Mouse (Mus musculus): ENCODE results near the gene Pard3b.
"Not testable (repeated sequence)": the region's sequence is repeated elsewhere in the genome, so short reads cannot be mapped to it uniquely, and the experiment has no call there.

The Pard3b gene

DNA sequence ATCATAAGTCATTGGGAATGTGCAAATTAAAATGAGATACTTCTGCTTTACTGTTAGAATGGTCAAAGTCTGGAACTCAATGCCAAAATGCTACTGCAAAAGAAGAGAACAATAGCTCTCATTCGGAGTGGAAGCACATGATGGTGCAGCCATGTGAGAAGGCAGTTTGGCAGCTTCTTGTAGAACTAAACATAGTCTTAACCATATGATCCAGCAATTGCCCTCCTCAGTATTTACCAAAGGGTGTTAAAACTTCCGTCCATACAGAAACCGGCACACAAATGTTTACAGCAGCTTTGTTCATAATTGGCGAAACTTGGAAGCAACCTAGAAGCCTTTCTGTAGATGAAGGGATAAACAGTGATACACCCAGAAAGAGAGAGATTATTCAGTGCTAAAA lies 943.9 kb downstream of the Pard3b start:
- DNase-seq (ENCODE audit: low spot score), result no peak

DNA sequence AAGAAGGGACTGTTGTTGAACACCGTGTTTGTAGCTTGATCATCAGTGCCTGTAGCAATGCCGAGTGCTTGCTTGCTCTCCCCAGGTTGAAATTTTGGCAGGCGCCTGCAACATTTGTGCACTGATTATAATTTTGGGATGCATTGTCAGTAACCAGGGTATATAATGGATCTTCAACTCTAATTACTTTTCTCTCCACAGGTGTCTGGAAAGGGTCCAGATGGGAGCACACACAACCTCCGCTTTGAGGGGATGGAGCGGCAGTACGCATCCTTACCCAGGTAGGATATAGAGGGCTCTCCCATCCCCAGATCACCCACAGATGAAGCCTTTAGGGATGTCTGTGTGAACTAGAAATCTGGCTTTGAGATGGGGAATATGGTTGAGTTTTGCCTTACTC lies 948.9 kb downstream of the Pard3b start:
- DNase-seq (ENCODE audit: low spot score), result no peak

DNA sequence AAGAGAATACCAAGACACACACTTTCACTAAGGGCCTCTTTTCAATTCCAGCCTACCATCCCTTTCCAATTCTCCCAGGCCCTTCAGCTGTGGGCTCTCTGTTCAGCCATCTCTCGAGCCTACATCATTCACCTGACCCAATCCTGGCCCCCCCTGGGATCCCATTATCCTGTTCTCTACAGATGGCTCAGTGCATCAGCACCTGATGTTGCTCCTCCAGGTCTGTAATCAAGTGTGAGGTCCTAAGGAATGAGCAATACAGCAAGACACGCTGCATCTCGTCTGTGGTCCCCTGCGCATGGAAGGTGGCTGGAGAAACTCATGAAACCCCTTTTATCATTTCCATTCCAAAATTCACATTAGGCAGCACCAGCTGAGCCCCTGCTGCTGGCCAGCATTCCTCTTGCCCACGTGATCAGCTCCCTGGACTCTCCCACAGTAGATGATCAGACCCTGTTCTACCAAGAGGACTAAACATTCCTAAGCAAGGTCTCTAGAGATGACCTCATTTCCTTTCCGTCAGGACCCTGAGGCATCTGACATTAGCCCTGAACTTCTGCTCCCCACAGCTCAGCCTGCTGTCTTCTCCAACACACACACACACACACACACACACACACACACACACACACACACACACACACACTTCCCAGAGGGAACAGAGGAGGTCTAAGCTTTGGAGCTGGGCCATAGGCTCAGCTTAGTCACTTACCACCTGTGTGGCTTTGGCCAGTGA lies 952.8 kb downstream of the Pard3b start:
- DNase-seq (ENCODE audit: low spot score), result peak; percentile 46

DNA sequence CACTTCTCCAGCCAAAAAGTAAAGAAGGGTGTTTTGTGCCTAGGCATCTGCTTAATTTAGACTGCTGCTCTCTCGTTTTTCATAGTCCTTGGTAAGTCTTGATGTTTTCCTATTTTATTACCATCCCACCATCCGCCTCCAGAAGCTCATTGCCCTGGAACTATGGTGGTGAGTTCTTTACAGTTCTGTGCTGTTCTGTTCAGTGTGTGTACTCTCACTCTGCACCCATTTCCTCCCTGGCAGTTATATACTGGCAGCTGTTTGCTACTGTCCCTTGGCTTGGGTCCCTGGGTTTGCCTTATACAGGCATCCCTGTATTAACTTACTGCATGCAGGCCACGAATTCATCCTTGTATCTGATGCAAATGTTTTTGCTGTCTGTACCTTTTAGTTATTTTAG lies 956.8 kb downstream of the Pard3b start:
- no peak for DNase-seq (ENCODE audit: low spot score)

DNA sequence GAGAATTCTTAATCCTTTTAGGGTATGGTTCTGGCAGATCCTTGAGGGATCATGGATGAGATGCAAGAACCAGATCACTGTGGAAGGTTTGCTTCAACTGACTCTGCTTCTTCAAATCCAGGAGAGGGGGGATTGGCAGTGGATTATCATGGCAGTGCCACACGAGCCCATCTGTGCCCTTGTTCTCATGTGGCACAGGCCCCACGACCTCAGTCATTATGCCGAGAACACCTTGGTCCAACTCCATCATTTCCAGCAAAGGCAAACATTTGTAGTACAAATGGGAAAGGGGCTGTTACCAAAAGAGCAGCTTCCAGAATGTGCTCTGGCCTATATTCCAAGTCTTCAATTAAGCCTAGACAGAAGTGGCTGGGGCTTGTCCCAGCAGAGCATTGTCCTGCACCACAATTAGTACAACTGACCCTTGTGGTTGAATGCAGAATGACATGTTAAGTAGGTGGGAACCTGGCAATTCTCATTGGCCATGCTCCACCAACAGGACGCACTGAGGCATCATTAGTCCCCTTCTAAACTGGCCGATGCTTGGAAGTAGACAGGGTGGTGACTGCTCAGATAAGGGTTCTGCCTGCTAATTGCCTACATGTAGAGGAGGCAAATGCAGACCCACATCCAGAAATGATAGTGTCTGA lies 959.3 kb downstream of the Pard3b start:
- DNase-seq (ENCODE audit: low spot score), result no peak

DNA sequence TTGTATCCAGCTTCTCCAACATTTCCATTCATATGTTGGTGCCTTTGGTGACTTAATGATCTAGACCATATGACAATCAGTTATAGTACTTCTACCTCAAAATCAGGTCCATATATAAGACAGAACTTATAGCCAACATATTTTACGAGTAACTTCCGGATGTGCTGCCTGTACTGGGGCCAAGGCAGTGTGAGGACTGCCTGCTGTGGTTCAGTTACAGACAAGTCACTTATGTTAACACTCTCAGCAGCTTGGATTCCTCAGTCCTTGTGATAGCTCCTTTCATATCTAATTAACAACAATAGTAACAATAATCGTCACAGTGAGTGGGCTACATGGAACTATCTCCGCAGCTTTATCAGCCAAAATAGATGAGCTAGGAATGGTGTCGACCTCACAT lies 959.9 kb downstream of the Pard3b start:
- no peak for DNase-seq (ENCODE audit: low spot score)

DNA sequence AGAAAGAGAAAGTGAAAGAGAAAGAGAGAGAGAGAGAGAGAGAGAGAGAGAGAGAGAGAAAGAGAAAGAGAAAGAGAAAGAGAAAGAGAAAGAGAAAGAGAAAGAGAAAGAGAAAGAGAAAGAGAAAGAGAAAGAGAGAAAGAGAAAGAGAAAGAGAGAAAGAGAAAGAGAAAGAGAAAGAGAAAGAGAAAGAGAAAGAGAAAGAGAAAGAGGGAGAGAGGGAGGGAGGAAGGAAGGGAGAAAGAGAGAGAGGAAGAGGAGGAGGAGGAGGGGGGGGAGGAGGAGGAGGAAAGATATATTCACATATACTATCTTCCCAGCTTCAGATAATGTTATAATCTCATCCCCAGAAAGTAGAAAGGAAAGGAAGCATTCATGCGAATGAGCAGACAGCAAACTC lies 966.0 kb downstream of the Pard3b start:
- DNase-seq (ENCODE audit: low spot score), result not testable (repeated sequence)

DNA sequence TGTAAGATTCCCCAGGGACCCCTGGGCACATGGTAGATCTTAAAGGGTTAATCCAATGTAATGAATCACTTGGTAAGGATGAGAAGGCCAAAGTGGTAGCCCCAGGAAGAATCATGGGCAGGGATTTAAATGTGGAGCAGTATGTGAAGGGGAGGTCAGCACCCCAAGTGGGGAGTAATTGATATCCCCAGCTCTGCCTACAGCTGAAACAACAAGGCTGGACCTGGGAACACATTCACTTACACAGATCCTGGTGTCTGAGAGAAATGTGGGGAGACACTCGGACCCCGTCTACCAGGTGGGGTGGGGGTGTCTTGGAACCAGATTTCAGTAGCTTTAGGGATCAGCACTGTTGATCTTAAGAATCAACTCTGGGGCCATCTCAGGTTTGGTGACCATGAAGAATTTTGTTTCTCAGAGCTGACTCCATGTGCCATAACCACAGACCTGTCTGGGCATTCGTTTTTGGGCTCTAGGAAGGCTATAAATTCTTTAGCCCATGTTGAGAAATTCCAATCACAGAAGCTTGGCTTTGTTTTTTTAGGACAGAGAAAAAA lies 979.6 kb downstream of the Pard3b start:
- DNase-seq (ENCODE audit: low spot score), result no peak

DNA sequence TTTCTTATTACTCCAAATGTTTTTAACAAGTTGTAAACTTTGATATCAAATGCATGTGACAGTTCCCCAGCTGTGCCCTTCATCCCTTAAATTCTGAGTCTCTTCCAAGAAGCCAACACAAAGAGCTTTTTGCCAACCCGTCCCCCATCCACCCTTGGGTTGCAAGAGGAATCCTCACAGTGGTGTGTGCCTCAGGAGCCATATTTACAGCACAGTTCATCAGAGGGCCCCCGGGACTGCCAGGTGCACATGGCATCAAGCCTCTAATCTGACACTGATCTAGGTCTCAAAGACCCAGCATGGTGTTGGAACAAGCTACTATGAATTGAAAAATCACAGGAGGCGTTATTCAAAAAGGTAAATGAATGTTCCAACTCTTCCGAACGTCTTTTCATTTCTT lies 980.8 kb downstream of the Pard3b start:
- no peak for DNase-seq (ENCODE audit: low spot score)

DNA sequence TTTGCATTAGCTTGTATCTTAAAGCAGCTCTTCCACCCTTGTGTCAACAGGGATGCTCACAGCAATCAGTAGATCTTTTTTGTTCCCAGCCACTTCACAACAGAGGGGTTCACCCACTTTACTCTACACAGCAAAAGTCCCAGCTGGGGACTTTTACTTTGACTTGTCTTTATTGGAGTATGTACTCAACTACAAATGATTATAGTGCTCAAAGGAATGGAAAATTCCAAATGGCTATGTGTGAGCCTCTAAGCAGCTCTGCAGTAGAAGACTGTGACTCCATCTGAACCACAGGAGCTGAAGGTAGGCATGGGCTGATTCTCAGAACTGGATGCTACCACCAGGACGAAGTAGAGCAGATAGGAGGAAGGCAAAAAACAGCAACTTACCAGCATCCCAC lies 983.8 kb downstream of the Pard3b start:
- no peak for DNase-seq (ENCODE audit: low spot score)

DNA sequence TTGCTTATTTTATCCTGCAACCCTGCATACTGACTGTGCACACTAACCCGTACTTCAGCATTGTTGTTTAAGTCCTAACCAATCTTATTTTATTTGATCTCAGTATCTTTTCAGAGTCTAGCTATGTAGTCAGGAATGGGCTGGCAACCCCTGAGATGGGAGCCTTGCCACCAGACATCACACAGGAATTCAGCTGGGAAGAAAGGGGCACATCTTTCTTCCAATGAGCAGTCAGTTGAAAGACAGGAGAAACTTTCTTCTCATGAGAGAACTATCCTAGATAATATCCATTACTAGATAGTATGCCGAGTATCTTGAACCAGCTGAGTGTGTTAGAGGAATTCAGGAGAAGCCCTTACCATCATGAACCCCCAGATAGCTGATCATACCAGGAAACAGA lies 985.5 kb downstream of the Pard3b start:
- DNase-seq (ENCODE audit: low spot score), result no peak

DNA sequence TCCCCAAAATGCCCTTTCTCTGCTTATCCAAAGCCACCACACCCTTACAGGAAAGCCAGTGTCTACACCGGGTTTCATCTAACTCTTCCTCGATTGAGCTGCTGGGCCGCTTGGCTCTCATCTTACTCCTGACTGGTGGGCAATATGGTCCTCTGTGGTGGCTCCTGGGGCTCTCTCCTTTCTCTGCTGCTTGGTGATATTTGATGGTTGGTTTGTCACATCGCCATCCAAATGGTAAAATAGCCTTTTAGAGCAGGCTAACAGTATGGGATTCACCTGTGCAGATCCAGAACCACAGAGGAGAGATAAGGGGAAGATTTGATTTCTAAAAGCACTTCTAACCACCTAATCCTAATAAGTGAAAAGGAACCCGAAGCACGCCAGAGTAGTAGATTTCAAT lies 986.2 kb downstream of the Pard3b start:
- DNase-seq (ENCODE audit: low spot score), result no peak

DNA sequence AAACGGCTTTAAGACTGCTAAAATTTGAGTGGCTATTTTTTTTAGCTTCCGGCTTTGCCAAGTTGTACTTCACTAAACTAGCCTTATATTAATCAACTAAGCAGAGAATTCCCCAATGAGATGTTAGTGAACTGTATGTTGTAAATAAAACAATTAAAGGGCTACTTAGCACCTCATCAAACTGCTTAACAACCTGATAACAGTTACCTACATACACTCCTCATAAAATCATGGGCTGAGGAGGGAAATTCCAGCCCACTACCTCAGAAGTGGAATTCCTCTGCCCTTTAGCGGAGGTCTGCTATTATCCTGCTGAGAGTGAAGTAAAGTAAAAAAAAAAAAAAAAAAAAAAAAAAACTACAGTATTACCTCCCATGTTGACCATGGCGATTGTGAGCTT lies 986.7 kb downstream of the Pard3b start:
- no peak for DNase-seq (ENCODE audit: low spot score)

DNA sequence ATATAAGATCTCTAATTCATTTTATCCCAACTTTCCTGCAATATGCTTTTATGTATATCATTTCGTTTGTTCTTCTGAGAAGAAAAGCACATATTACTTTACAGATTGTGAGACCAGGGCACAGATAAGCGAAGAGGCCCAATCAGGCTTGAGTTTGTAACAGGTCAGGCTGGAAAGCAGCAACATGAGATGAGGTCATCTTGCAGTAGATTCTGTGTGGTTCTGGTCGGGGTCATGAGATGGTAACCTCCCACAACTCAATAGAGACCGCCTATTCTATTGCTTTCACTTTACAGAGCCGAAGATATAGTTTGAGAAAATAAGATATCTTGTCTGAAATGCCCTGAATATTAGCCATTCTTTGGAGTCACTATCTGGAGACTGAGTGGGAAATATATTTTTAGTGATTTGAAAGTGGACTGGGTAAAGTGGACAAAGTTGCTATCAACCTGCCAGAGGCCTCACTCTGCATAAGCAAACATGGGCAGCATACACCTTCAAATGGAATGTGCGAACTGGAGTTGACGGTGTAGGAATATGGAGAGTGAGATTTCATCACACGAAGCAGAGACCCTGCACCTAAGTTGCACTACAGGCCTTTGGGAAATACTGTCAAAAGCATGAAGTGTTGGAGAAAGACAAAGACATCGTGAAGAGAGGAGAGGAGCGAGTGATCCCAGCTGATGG lies 987.3 kb downstream of the Pard3b start:
- DNase-seq (ENCODE audit: low spot score), result no peak

DNA sequence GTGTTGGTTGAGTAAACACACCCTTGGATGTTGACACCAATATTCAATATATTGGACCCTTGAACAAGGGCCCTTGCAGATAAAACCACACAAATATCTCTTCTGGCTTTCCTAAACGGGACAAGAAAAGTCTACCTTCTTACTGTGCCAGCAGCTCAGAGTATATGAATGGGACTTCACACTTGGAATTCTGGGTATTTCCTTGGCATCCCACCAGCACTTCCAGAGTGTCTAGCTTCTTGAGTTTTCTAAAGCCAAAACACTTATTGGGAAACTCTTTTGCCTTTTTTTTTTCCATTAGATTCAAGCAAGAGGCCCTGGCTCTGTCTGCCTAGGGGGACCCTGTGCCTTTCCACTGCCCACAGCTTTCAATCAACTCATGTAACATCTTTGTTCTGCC lies 991.3 kb downstream of the Pard3b start:
- DNase-seq (ENCODE audit: low spot score), result no peak

DNA sequence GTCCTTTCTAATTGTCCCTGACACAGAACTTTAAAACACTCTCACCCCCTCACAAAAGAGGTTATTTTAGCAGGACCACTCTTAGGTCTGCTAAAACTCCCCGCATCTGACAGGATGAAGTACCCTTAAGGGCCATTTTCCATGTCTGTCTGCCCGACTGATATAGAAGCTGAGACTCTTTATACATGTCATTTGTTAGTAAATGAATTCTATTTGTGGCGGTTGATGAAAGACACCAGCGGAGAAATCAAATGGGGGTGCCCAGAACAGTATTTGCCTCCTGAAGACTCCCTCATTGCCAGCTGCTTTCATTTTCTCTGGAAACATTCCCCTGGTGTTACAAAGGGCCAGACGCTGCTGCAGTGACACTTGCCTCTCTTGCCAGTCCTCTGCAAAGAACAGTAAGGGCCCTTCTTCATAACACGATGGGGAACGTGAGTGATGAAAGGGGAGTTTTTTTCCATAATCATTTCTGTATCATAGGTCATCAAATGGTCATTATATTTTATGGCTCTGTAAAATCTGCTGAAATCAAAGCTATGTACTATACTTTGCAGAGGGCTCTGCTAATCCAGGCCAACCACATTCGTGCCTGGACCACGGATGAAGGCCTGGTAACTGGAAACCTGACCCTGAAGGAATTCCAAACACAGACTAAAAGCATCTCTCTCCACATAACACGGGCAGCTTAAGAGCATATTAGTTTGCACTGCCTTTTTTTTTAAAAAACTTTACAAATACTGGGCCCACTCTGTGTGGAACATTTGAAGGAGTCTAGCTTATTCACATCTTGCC lies 993.1 kb downstream of the Pard3b start:
- no peak for DNase-seq (ENCODE audit: low spot score)

DNA sequence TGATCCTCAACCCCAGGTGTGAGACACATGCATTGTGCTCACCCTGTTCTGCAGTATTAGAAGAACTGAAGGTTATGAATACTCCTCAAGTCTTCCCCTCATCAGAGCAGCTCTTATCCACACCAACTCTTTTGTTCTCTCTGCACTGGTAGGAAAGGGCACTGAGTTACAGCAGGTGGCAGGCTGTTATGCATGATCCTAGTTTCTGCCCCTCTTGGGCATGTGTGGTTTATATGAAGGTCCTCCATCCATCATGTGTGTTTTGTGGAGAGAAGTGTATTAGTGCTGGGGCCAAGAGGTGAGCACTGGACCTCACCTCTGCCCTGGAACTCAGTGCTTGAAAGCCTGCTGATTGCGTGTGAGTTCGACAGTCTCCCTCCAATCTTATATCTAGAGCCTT lies 994.3 kb downstream of the Pard3b start:
- no peak for DNase-seq (ENCODE audit: low spot score)

DNA sequence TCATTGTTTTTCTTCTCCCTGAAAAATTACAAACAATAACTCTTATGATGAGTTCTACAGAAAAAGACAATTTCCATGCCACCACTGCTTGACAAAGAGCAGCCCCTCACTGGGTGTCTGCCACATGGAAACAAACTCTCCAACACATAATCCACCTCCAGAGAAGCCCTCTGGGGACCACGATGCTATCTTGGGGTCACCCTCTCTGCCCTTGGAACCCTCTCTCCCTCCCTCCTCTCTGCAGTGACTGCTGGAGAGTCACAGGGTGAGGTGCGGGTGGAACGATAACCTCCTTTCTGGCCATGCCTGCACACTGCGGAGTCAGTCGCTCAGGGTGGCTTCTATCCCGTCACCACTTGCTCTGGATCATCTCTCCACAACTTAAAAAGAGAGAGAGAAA lies 996.6 kb downstream of the Pard3b start:
- DNase-seq (ENCODE audit: low spot score), result no peak

DNA sequence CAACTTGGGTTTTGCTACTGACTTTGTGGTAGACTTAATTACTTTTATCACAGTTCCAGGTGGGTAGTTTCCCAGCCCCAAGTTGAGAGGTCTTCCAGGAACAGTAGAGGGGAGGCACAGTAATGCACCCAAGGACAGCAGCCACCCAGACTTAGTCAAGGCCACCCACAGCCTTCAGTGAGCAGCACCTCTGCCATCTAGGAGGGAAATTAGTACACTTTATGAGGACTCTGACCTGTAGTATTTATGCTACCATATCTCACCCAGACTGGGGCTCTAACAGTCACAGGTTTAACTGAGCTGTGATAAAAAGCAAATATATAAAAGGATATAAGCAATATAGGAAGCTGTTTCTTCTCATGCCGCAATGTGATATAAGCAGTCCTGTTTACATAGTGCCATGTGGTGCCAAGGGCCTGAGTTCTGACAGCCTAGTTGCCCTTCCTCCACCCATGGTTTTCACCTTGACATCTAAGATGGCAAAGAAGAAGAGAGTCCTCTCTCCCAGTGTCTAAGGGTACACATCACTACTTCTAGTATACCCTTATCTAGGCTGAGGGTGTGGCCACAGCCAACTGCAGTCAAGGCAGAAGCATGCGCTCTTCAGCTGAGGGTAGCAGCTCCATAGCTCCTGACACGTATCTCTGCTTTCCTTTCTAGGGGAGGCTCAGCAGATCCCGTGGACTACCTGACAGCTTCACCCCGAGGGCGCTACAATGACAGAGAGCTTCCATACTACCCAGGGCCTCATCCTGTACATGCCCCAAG lies 998.5 kb downstream of the Pard3b start:
- no peak for DNase-seq (ENCODE audit: low spot score)

DNA sequence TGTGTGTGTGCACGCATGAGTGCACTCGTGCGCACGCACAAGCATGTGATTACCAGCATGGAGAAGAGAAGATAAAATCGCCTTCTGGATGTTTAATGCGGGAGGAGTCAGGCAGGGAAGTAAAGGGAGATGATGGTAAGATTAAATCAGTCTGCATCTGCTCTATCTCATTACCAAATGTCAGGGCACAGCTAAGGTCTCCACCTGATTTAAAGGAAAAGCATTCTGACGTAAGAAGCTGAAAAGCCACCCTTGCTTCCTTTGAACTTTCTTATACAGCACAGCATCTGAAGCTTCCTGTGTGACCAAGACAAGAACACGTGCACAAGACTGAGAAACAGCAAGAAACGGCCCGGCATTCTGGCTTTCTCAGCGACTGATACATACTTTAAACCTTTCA lies 1000.4 kb downstream of the Pard3b start:
- no peak for DNase-seq (ENCODE audit: low spot score)

DNA sequence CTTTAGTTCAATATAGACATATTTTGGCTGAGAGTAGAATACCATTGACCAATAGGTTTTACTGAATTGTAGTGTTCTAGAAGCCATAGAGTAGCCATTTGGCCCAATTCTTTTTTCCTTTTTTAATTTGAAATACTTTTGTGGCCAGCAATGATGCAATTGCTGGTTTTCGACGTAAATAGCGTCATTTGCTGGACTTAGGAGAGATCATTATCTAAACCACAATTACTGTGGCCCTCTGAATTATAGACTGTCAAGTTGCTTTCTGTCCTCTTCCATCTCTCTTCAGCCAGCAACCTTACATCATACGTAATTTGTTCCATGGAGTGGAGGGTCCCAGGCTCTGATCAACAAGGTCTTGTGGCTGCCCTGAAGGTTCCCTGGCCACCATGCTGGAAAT lies 1000.8 kb downstream of the Pard3b start:
- DNase-seq (ENCODE audit: low spot score), result no peak

Data from testis, postnatal 10 days (tissue).